Comparison of ENCODE assay signal across 8 mouse cellular contexts in genomic region chr10:10408166-10408565, GRCm38 (mm10).
DNase-seq lines count a peak whose midpoint lies in the region; ATAC-seq lines count a peak whose summit lies in the region.

No protein-coding gene starts in this region.

- H3K9me3 ChIP-seq in lung, embryonic 16.5 days (ENCODE audit: control insufficient read depth, low read length): no peaks in the 10 kb centered on the region

- H3K9ac ChIP-seq in lung, embryonic 16.5 days (ENCODE audit: low read length): no peak overlapping the region

- H3K4me2 ChIP-seq in lung, embryonic 16.5 days (ENCODE audit: low read depth, low read length): no peak overlapping the region

- ATAC-seq in lung, embryonic 16.5 days (ENCODE audit: low read depth): peak; percentile 69

- H3K27ac ChIP-seq in lung, embryonic 16.5 days (ENCODE audit: low read length): no peak overlapping the region

- WGBS in lung, embryonic 16.5 days: 14% methylated on average over 3 of the region's 3 CpGs
- WGBS in large intestine, adult 2 months: 4% methylated on average over 3 of the region's 3 CpGs

- no peaks in the 10 kb centered on the region for H3K27me3 ChIP-seq in lung, embryonic 16.5 days (ENCODE audit: control insufficient read depth, insufficient read depth, low read depth, low read length)

- no peaks in the 10 kb centered on the region for H3K36me3 ChIP-seq in lung, embryonic 16.5 days (ENCODE audit: control insufficient read depth, insufficient read depth, low read length)

- DNase-seq in frontal cortex, adult 2 months (ENCODE audit: extremely low spot score in 1 of 2, low spot score in 1 of 2): peak; percentile 10 to 79
- no peak for DNase-seq in frontal cortex, postnatal 14 days (ENCODE audit: low spot score in 2 of 2)
- no peak for DNase-seq in lung, postnatal 14 days
- peak; percentile 29 for DNase-seq in embryo, embryonic 11.5 days (ENCODE audit: low read depth, low spot score)
- DNase-seq in large intestine, adult 2 months (ENCODE audit: low read depth, low spot score): peak; percentile 33
- DNase-seq in skeletal muscle tissue, adult 2 months (ENCODE audit: low read depth, low spot score): peak; percentile 39
- DNase-seq in spleen, postnatal 10 days (ENCODE audit: low spot score in 2 of 2): no peak

- no peaks in the 10 kb centered on the region for H3K4me1 ChIP-seq in lung, embryonic 16.5 days (replicated peaks; ENCODE audit: control insufficient read depth, insufficient read depth, low read length)

- no peak overlapping the region for H3K4me3 ChIP-seq in lung, embryonic 16.5 days (ENCODE audit: low read length)

Comparison
In these comparisons a context has a peak if more than half of its experiments do, and no peak if none do; other contexts are left out.
1. DNase-seq: peak in frontal cortex, adult 2 months (2 of 2), embryo, embryonic 11.5 days (single experiment), large intestine, adult 2 months (single experiment) and skeletal muscle tissue, adult 2 months (single experiment); none in frontal cortex, postnatal 14 days (0 of 2), lung, postnatal 14 days (single experiment) and spleen, postnatal 10 days (0 of 2).